Mouse (Mus musculus) neural tube, embryonic 14.5 days (tissue): Measurements from ENCODE around the gene Zcchc2. TPM values are rescaled to one million over a fixed set of nuclear protein-coding genes. Genes with fewer than 3 reads are reported as not detected.

Experiments used
- ATAC-seq: fragments of 200-750 bp; cut with Nextera tagmentation; 2 replicates; pipeline ENCODE4 v1.8.0; 2017; ENCODE audit warnings: low read depth, mild to moderate bottlenecking, moderate TSS enrichment, moderate library complexity
- H3K27ac ChIP-seq: fragments of 300-500 bp; sonication (generic); 2 replicates; pipeline ENCODE4 v1.5.1; 2014; ENCODE audit warnings: low read depth, mild to moderate bottlenecking, control low read depth, low read length, moderate library complexity, mixed read lengths
- H3K27me3 ChIP-seq: fragments of 300-500 bp; sonication (generic); 2 replicates; pipeline ENCODE4 v1.6.1; 2014; ENCODE audit warnings: low read length; ENCODE audit not compliant: control insufficient read depth, insufficient read depth
- H3K36me3 ChIP-seq: fragments of 300-500 bp; sonication (generic); 2 replicates; pipeline ENCODE4 v1.6.1; 2014; ENCODE audit warnings: low read length, mixed read lengths; ENCODE audit not compliant: control insufficient read depth, insufficient read depth
- H3K4me1 ChIP-seq: fragments of 300-500 bp; sonication (generic); 2 replicates; pipeline ENCODE4 v1.6.1; 2014; ENCODE audit warnings: low read length; ENCODE audit not compliant: control insufficient read depth, insufficient read depth
- H3K4me2 ChIP-seq: fragments of 300-500 bp; sonication (generic); 2 replicates; pipeline ENCODE4 v1.6.1; 2014; ENCODE audit warnings: mild to moderate bottlenecking, low read depth, low read length, control low read depth
- H3K4me3 ChIP-seq: fragments of 300-500 bp; sonication (generic); 2 replicates; pipeline ENCODE4 v1.5.1; 2014; ENCODE audit warnings: low read depth, low read length, control low read depth, mixed read lengths
- H3K9ac ChIP-seq: fragments of 300-500 bp; sonication (generic); replicated peaks from 2 replicates; pipeline ENCODE4 v1.6.1; 2014; ENCODE audit warnings: low read depth, mild to moderate bottlenecking, control low read depth, low read length, mixed read lengths
- H3K9me3 ChIP-seq: fragments of 300-500 bp; sonication (generic); 2 replicates; pipeline ENCODE4 v1.6.1; 2016; ENCODE audit warnings: low read length; ENCODE audit not compliant: control insufficient read depth
- WGBS: fragments of 180-500 bp; shearing (Covaris S2); extraction: QIAGEN DNeasy Blood & Tissue Kit; methylation state at CpG from one replicate; pipeline ENCODE4 v1.1.7; 2014; 5-methylcytosine and 5-hydroxymethylcytosine counted together
- polyA plus RNA-seq: library from polyadenylated mRNA; unstranded; fragments of >200 nt; fragmentation: Nextera tagmentation; extraction: Ambion mirVana; gene quantifications from 2 replicates; pipeline ENCODE4 v1.2.1, GENCODE M21; 2014

Zcchc2 gene
- polyA plus RNA-seq, 1 experiment from 2014 or later = 3.5 TPM

- WGBS = under 1% methylated on average over 37 of the region's 37 CpGs
- Histone ChIP-seq H3K9me3 (no peaks in the 10 kb centered on the region), H3K27ac (no peak overlapping the region), H3K4me1 (peaks cover 18% of the 10 kb centered on the region), H3K36me3 (no peaks in the 10 kb centered on the region), H3K27me3 (no peaks in the 10 kb centered on the region), H3K4me2 (peak overlapping the region; percentile 99), H3K9ac (peak overlapping the region; percentile 72), H3K4me3 (peak overlapping the region; percentile 58)
- ATAC-seq = peak; percentile 73
These were observed 3.5 kb downstream of the Zcchc2 start for GRCm38 (mm10) chr1:105993601-105994209.

GRCm38 (mm10) chr1:105995966-105996365 is 5.8 kb downstream of the Zcchc2 start:
- WGBS = 53% methylated on average over 2 of the region's 2 CpGs
- ATAC-seq = no peak
- H3K4me2 ChIP-seq = no peak overlapping the region
- peaks cover 18% of the 10 kb centered on the region for H3K4me1 ChIP-seq
- H3K4me3 ChIP-seq = no peak overlapping the region
- no peak overlapping the region for H3K9ac ChIP-seq
- no peak overlapping the region for H3K27ac ChIP-seq
- no peaks in the 10 kb centered on the region for H3K27me3 ChIP-seq
- H3K36me3 ChIP-seq = no peaks in the 10 kb centered on the region
- H3K9me3 ChIP-seq = no peaks in the 10 kb centered on the region

GRCm38 (mm10) chr1:105997282-105997681 is 7.1 kb downstream of the Zcchc2 start:
- no peak for ATAC-seq
- H3K9me3 ChIP-seq = no peaks in the 10 kb centered on the region
- H3K27me3 ChIP-seq = no peaks in the 10 kb centered on the region
- H3K4me3 ChIP-seq = no peak overlapping the region
- peaks cover 10% of the 10 kb centered on the region for H3K4me1 ChIP-seq
- no peak overlapping the region for H3K9ac ChIP-seq
- H3K4me2 ChIP-seq = no peak overlapping the region
- H3K36me3 ChIP-seq = no peaks in the 10 kb centered on the region
- no peak overlapping the region for H3K27ac ChIP-seq
- 44% methylated on average over 3 of the region's 3 CpGs for WGBS

GRCm38 (mm10) chr1:105999802-106000201 is 9.6 kb downstream of the Zcchc2 start:
- ATAC-seq = no peak
- Histone ChIP-seq H3K27ac (no peak overlapping the region), H3K4me1 (no peaks in the 10 kb centered on the region), H3K9me3 (no peaks in the 10 kb centered on the region), H3K9ac (no peak overlapping the region), H3K36me3 (no peaks in the 10 kb centered on the region), H3K4me3 (no peak overlapping the region), H3K27me3 (no peaks in the 10 kb centered on the region), H3K4me2 (no peak overlapping the region)
- whole genome bisulfite sequencing = 95% methylated on average over 2 of the region's 2 CpGs

GRCm38 (mm10) chr1:106007581-106007980 is 17.4 kb downstream of the Zcchc2 start:
- Histone ChIP-seq H3K4me2 (no peak overlapping the region), H3K36me3 (no peaks in the 10 kb centered on the region), H3K27me3 (no peaks in the 10 kb centered on the region), H3K4me3 (no peak overlapping the region), H3K9ac (no peak overlapping the region), H3K27ac (no peak overlapping the region), H3K9me3 (no peaks in the 10 kb centered on the region), H3K4me1 (no peaks in the 10 kb centered on the region)
- 100% methylated on average over 1 of the region's 1 CpGs for WGBS
- ATAC-seq = no peak

GRCm38 (mm10) chr1:106011097-106011496 is 20.9 kb downstream of the Zcchc2 start:
- no peaks in the 10 kb centered on the region for H3K36me3 ChIP-seq
- no peaks in the 10 kb centered on the region for H3K9me3 ChIP-seq
- no peak overlapping the region for H3K4me2 ChIP-seq
- WGBS = 92% methylated on average over 7 of the region's 7 CpGs
- no peak for ATAC-seq
- no peak overlapping the region for H3K4me3 ChIP-seq
- H3K9ac ChIP-seq = no peak overlapping the region
- H3K4me1 ChIP-seq = no peaks in the 10 kb centered on the region
- H3K27ac ChIP-seq = no peak overlapping the region
- H3K27me3 ChIP-seq = no peaks in the 10 kb centered on the region

GRCm38 (mm10) chr1:106013759-106014158 is 23.6 kb downstream of the Zcchc2 start:
- H3K9me3 ChIP-seq = no peaks in the 10 kb centered on the region
- H3K4me2 ChIP-seq = no peak overlapping the region
- no peak overlapping the region for H3K27ac ChIP-seq
- no peaks in the 10 kb centered on the region for H3K4me1 ChIP-seq
- peaks cover 3% of the 10 kb centered on the region for H3K36me3 ChIP-seq
- ATAC-seq = no peak
- no peak overlapping the region for H3K4me3 ChIP-seq
- 94% methylated on average over 2 of the region's 2 CpGs for WGBS
- H3K27me3 ChIP-seq = no peaks in the 10 kb centered on the region
- H3K9ac ChIP-seq = no peak overlapping the region

GRCm38 (mm10) chr1:106016262-106016661 is 26.1 kb downstream of the Zcchc2 start:
- Histone ChIP-seq H3K36me3 (peaks cover 5% of the 10 kb centered on the region), H3K9ac (no peak overlapping the region), H3K27ac (no peak overlapping the region), H3K4me1 (no peaks in the 10 kb centered on the region), H3K4me2 (no peak overlapping the region), H3K4me3 (no peak overlapping the region), H3K27me3 (no peaks in the 10 kb centered on the region), H3K9me3 (no peaks in the 10 kb centered on the region)
- 93% methylated on average over 6 of the region's 6 CpGs for WGBS
- ATAC-seq = no peak

- Histone ChIP-seq H3K9ac (no peak overlapping the region), H3K9me3 (no peaks in the 10 kb centered on the region), H3K27me3 (no peaks in the 10 kb centered on the region), H3K4me3 (no peak overlapping the region), H3K4me1 (no peaks in the 10 kb centered on the region), H3K4me2 (no peak overlapping the region), H3K27ac (no peak overlapping the region), H3K36me3 (peaks cover 22% of the 10 kb centered on the region)
- no peak for ATAC-seq
- WGBS = 66% methylated on average over 6 of the region's 6 CpGs
These were observed 29.6 kb downstream of the Zcchc2 start for GRCm38 (mm10) chr1:106019854-106020253.
